Mouse (Mus musculus): ENCODE results near the gene Rab23. TPM values are rescaled to one million over a fixed set of nuclear protein-coding genes. Genes with fewer than 3 reads are reported as not detected.
A peak's percentile ranks its signal among the peaks of the same experiment; 100 is the strongest.

Gene Rab23
- polyA plus RNA-seq, 1 experiment from 2014 or later = 17.0 TPM

DNA sequence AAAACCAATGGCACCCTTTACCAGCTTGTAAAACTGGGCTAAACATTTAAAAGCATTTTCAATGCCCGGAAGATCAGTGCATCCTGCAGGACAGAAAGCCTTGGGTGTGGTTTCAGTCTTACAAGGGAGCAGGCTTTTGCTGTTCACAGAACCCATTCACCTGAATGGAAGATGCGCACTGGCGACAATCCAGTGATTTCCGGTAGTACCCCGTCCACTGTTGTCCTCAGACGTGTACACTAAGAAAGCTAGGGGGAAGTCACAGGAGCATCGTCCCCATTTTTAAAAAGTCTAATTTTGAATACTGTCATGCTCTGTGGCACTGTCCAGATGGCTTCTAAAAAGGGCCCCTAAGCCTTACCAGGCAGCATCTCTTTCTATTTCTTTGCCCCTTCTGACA, 36.1 kb downstream of the Rab23 start:
- TF ChIP-seq CTCF (IDR thresholded peaks at IDR 0.05; ENCODE audit: low read depth) (no peak), EP300 (optimal IDR thresholded peaks at IDR 0.05) (no peak)
- H3K27ac ChIP-seq (replicated peaks) = no peak overlapping the region
- peak overlapping the region; percentile 81; the same call in 1 of the 2 replicates for H3K4me3 ChIP-seq (ENCODE audit: low read depth, low read length)
- H3K9ac ChIP-seq (ENCODE audit: low read length) = no peak overlapping the region
- H3K4me1 ChIP-seq (replicated peaks; ENCODE audit: control insufficient read depth, insufficient read depth) = no peaks in the 10 kb centered on the region
- H3K4me2 ChIP-seq (replicated peaks; ENCODE audit: low read depth) = peak overlapping the region; percentile 95; the same call in 1 of the 2 replicates
- WGBS = 74% methylated on average over 7 of the region's 7 CpGs
- no peaks in the 10 kb centered on the region for H3K9me3 ChIP-seq (ENCODE audit: control insufficient read depth, low read length)
- H3K36me3 ChIP-seq (ENCODE audit: control insufficient read depth, insufficient read depth, low read length) = no peaks in the 10 kb centered on the region
- ATAC-seq (ENCODE audit: low FRiP score, low TSS enrichment) (no peak), DNase-seq (ENCODE audit: low spot score) (no peak)
- H3K27me3 ChIP-seq (ENCODE audit: control insufficient read depth, insufficient read depth, low read length) = no peaks in the 10 kb centered on the region

DNA sequence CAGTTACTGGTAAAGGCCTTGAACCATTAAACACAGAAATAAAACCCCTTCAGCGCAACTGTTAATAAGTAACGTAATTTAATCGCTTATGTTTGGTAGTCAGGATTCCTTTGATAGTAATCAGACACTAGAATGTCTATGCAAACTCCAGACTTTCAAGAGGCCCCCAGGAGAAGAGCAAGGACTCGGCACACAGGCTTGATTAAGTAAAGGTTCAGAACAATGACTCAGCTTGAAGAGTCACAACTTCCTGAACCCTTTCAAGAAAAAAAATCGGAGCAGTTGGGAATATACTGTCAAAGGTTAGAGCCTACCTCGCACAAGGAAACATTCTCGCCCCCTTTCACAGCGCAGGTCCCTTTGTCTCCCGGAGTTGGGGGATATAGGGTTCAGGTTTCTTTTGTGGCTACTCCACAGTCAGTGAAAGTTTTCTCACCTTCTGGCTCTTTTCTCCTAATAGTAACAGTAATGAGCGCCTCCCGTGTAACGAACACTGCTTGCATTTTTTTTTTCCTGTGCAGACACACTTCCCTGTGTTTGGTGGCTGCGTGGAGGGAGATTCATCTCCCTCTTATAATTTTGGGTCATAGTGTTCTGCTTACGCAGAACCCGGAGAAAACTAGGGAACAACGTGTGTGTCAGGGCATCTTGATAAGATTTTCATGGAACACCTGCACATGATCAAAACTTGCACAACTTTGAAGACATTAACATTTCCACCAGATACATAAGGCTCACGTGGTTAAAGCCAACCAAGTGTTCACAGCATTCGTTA, 36.8 kb downstream of the Rab23 start:
- peak overlapping the region; percentile 95 for H3K4me2 ChIP-seq (replicated peaks; ENCODE audit: low read depth)
- no peaks in the 10 kb centered on the region for H3K36me3 ChIP-seq (ENCODE audit: control insufficient read depth, insufficient read depth, low read length)
- TF ChIP-seq CTCF (IDR thresholded peaks at IDR 0.05; ENCODE audit: low read depth) = no peak
- peak overlapping the region; percentile 81 for H3K4me3 ChIP-seq (ENCODE audit: low read depth, low read length)
- H3K9me3 ChIP-seq (ENCODE audit: control insufficient read depth, low read length) = no peaks in the 10 kb centered on the region
- H3K4me1 ChIP-seq (replicated peaks; ENCODE audit: control insufficient read depth, insufficient read depth) = no peaks in the 10 kb centered on the region
- ATAC-seq (ENCODE audit: low FRiP score, low TSS enrichment) (no peak; the same call in 1 of the 2 replicates), DNase-seq (ENCODE audit: low spot score) (no peak)
- no peaks in the 10 kb centered on the region for H3K27me3 ChIP-seq (ENCODE audit: control insufficient read depth, insufficient read depth, low read length)
- WGBS = 15% methylated on average over 18 of the region's 18 CpGs
- H3K27ac ChIP-seq (replicated peaks) = peak overlapping the region; percentile 25; the same call in 1 of the 2 replicates
- peak overlapping the region; percentile 80; the same call in 1 of the 2 replicates for H3K9ac ChIP-seq (ENCODE audit: low read length)

DNA sequence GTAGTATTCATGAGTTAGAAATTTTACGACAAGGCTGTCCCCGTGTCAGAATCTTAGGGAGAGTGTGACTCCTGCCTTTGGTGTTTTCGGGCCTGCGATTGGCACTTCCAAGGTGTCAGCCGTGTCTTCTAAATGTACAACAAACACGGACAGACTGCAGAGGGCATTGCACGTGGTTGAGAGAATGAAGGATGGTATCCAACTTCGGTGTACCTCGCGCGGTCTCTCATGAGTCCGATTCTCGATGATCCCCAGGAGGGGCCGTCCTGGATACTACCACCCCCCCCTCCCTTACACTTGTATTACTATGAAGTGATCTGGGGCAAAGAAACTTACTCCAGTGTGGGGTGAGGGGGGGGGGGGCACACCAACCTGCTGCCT, 37.3 kb downstream of the Rab23 start:
- Histone ChIP-seq H3K4me3 (ENCODE audit: low read depth, low read length) (peak overlapping the region; percentile 81), H3K9me3 (ENCODE audit: control insufficient read depth, low read length) (no peaks in the 10 kb centered on the region), H3K4me2 (replicated peaks; ENCODE audit: low read depth) (peak overlapping the region; percentile 95), H3K36me3 (ENCODE audit: control insufficient read depth, insufficient read depth, low read length) (no peaks in the 10 kb centered on the region), H3K27me3 (ENCODE audit: control insufficient read depth, insufficient read depth, low read length) (no peaks in the 10 kb centered on the region), H3K4me1 (replicated peaks; ENCODE audit: control insufficient read depth, insufficient read depth) (no peaks in the 10 kb centered on the region), H3K9ac (ENCODE audit: low read length) (peak overlapping the region; percentile 80), H3K27ac (replicated peaks) (peak overlapping the region; percentile 86)
- peak; percentile 45 for ATAC-seq (ENCODE audit: low FRiP score, low TSS enrichment)
- TF ChIP-seq CTCF (IDR thresholded peaks at IDR 0.05; ENCODE audit: low read depth) = peak; percentile 11; the same call in 1 of the 2 replicates
- no peak for TF ChIP-seq EP300 (optimal IDR thresholded peaks at IDR 0.05)
- no peak for DNase-seq (ENCODE audit: low spot score)
- 3% methylated on average over 14 of the region's 14 CpGs for WGBS

DNA sequence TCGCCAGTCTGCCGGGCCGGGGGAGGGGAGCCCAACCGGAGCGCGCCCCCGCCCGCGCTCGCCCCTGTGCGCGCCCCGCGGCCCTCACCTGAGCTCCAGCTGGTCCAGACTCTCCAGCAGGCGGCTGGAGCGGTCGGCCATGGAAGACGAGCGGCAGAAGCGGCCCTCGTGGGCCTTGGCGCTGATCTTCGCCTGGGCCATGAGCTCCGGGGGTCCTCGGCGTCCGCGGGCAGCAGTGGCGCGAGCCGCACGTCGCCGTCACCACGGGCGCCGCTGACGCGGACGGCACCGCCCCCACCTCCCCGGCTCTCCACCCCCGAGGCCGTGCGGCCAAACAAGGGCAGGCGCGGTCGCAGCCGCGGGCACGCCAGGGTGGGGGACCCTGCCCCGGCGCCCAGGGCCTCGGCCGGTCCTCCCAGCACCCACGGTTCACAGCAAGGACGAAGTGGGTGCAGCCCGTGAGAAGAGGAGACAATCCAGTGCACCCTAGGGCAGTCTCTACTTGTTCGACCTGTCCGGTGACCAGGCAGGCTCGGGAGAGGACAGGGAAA, 37.9 kb downstream of the Rab23 start, which contains the start of gene Bag2:
Bag2 (minus strand) TSS at position 305 of the 551 bp plus-strand sequence.
- WGBS = under 1% methylated on average over 51 of the region's 61 CpGs
- H3K4me2 ChIP-seq (replicated peaks; ENCODE audit: low read depth) = peak within 1 kb of the TSS; percentile 95
- ATAC-seq (ENCODE audit: low FRiP score, low TSS enrichment) (peak; percentile 88), DNase-seq (ENCODE audit: low spot score) (peak; percentile 75)
- H3K9ac ChIP-seq (ENCODE audit: low read length) = peak within 1 kb of the TSS; percentile 80
- H3K27ac ChIP-seq (replicated peaks) = peak within 1 kb of the TSS; percentile 86
- TF ChIP-seq EP300 (optimal IDR thresholded peaks at IDR 0.05) (no peak), CTCF (IDR thresholded peaks at IDR 0.05; ENCODE audit: low read depth) (peak; percentile 39)
- H3K27me3 ChIP-seq (ENCODE audit: control insufficient read depth, insufficient read depth, low read length) = no peaks in the 10 kb centered on the region
- no peaks in the 10 kb centered on the region for H3K36me3 ChIP-seq (ENCODE audit: control insufficient read depth, insufficient read depth, low read length)
- H3K4me3 ChIP-seq (ENCODE audit: low read depth, low read length) = peak within 1 kb of the TSS; percentile 81
- no peaks in the 10 kb centered on the region for H3K4me1 ChIP-seq (replicated peaks; ENCODE audit: control insufficient read depth, insufficient read depth)
- H3K9me3 ChIP-seq (ENCODE audit: control insufficient read depth, low read length) = no peaks in the 10 kb centered on the region

DNA sequence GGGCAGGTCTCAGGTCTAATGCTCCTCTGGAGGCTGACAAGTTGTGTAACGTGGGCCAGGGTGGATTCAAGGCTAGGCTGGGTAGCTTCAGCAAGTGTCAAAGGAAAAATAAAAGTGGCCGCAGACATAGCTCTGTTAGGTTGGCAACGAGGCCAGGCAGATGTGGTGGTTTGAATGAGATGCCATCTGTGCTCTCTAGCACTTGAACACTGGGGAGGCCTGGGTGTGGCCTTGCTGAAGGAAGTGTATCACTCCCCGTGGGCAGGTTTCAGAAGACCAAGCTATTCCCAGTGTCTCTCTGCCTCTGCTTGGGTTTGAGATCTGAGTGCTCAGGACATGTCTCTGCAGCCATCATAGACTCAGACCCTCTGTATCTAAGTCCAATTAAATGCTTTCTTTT, 38.8 kb downstream of the Rab23 start:
- WGBS = 45% methylated on average over 4 of the region's 4 CpGs
- 0 out of 2 replicates have a peak overlapping the region, but pooled peaks have one; percentile 13 for H3K27ac ChIP-seq (replicated peaks)
- H3K27me3 ChIP-seq (ENCODE audit: control insufficient read depth, insufficient read depth, low read length) = no peaks in the 10 kb centered on the region
- ATAC-seq (ENCODE audit: low FRiP score, low TSS enrichment) (no peak), DNase-seq (ENCODE audit: low spot score) (no peak)
- TF ChIP-seq EP300 (optimal IDR thresholded peaks at IDR 0.05) (no peak), CTCF (IDR thresholded peaks at IDR 0.05; ENCODE audit: low read depth) (no peak)
- no peaks in the 10 kb centered on the region for H3K9me3 ChIP-seq (ENCODE audit: control insufficient read depth, low read length)
- no peaks in the 10 kb centered on the region for H3K4me1 ChIP-seq (replicated peaks; ENCODE audit: control insufficient read depth, insufficient read depth)
- H3K36me3 ChIP-seq (ENCODE audit: control insufficient read depth, insufficient read depth, low read length) = no peaks in the 10 kb centered on the region; the same call in 1 of the 2 replicates
- no peak overlapping the region for H3K4me3 ChIP-seq (ENCODE audit: low read depth, low read length)
- H3K4me2 ChIP-seq (replicated peaks; ENCODE audit: low read depth) = no peak overlapping the region
- H3K9ac ChIP-seq (ENCODE audit: low read length) = no peak overlapping the region

DNA sequence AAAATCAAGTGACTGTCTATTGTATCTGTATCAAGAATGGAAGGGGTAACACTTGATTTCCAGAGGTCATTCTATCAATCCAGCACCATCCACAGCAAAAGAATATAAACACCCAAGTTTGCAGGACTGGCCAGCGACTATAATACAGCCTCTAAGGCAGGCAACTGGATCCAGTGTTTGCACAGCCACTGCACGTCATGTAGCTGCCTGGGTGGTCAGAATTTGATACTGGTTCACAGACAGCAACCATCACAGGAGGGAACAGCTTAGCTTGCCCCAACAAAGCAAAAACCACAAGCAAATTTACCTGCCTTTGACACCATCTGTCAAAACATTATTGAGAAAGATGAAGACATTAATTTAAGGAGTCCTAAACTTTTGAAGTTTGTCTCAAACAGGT, 44.1 kb downstream of the Rab23 start:
- 49% methylated on average over 2 of the region's 2 CpGs for WGBS
- H3K36me3 ChIP-seq (ENCODE audit: control insufficient read depth, insufficient read depth, low read length) = no peaks in the 10 kb centered on the region; the same call in 1 of the 2 replicates
- TF ChIP-seq EP300 (optimal IDR thresholded peaks at IDR 0.05) = no peak

More for the DNA sequence above, 44.1 kb downstream of the Rab23 start:
- Histone ChIP-seq H3K9ac (ENCODE audit: low read length) (no peak overlapping the region), H3K27me3 (ENCODE audit: control insufficient read depth, insufficient read depth, low read length) (no peaks in the 10 kb centered on the region), H3K27ac (replicated peaks) (no peak overlapping the region), H3K4me2 (replicated peaks; ENCODE audit: low read depth) (no peak overlapping the region), H3K9me3 (ENCODE audit: control insufficient read depth, low read length) (no peaks in the 10 kb centered on the region), H3K4me1 (replicated peaks; ENCODE audit: control insufficient read depth, insufficient read depth) (no peaks in the 10 kb centered on the region), H3K4me3 (ENCODE audit: low read depth, low read length) (no peak overlapping the region)
- DNase-seq (ENCODE audit: low spot score) (no peak), ATAC-seq (ENCODE audit: low FRiP score, low TSS enrichment) (no peak)

Measured in stomach, postnatal 0 days (tissue).